Mouse (Mus musculus): ENCODE results near the gene Tbl1xr1.

Gene Tbl1xr1

DNA sequence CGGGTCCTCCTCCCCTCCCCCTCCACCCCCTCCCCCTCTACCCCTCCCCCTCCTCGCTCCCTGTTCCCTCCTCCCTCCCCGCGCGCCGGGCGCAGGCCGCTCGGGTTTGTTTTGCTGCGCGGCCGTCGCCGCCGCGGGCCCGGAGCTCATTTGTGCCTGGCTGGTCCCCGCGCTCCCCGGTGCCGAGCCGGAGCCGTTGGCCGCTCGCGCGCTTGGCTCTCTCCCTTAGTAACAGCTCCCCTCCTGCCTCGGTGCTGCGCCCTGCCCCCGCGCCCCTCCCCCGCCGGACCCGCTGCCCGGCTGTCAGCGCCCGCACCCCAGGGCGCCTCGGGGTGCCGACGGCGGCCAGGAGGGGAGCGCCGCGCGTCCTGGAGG is at the start of gene Tbl1xr1:
Gene Tbl1xr1 (plus strand): TSS at position 92 of the 375 bp plus-strand sequence.
- peak; percentile 96 for DNase-seq

DNA sequence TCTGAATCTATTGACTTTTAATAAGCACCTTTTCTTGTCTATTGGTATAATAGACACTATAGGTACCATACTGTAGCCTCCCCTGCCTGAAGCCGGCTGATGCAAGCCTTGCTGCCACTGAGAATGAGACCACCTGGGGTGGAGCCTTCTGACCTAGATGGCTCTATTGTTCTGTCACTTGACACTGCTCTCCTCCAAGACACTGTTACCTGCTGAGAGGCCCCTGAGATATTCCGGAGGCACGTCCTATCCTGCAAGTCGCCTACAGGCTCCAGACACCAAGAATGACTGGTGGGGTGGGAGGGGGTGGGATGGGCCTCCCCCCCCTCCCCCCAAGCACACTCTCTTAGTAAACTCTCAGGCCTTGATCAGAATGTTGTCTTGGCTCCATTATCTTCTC is 38.4 kb upstream of the Tbl1xr1 start:
- DNase-seq: no peak

DNA sequence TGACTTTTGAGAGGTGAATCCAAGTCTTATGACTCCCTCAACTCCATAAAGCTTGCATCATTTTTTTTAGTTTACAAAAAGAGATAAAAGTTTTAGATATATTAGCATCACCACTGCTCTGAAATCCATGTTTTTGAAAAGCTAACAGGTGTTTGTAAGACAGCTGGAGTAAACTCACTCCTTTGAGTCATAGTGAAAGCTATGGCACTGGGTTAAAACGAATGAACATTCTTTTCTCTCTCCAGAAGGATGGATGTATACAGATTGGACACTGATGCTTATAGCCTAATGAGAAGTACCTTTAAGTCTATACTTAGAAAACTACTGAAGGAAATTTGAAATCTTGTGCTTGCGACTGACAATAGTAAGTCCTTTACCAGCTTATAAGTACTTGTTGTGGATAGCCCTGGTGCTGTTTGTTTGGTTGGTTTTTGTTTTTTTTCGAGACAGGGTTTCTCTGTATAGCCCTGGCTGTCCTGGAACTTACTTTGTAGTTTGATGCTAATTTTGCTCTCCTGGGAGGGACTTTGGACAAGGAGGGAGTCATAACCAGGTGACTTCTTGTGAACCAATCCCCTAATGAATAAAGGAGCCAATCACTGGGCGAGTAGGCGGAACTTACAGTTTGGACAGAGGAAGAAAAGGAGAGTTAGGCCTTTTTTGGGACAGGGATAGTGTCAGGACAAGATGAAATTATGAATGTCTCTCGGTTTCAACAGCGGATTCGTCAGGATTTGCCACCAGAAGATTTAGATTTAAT is 37.2 kb upstream of the Tbl1xr1 start:
- DNase-seq: no peak

DNA sequence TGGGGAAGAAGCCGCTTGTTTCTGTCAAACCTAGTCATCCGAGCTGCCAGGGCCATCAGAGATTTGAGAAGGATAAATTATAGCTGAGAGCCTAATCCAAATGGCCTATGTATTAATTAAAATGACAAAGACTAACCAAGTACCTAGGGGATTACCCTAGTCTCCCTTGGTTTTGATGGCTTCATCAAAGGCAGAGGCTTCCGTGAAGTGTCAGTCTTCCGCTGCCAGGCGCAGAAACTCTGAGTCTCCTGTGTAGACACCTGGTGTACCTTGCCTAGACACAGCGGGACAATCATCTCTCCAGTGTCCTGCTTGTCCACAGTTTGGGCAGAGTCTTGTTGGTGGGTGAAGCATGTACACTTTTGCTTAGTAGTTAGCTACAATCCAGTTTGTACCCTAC is 35.8 kb upstream of the Tbl1xr1 start:
- DNase-seq: no peak

DNA sequence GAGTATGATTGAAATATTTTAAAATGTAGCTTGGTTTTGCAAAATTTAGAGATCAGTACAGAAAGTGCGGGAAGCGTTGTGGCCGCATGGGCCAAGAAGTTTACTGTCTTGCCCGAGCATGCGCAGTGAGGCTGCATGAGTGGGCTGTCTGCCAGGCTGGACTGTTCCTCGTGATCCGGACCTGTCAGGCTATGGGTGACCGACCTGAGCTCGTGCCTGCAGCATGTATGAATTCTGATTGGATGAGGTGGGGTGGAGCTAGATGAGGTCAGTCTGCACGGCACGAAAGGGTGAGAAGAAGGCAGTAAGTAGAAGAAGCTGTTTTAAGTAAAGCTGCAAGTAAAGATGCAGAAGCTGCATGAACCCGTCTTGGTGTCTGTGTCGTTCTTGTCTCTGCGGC is 29.2 kb upstream of the Tbl1xr1 start:
- no peak for DNase-seq

DNA sequence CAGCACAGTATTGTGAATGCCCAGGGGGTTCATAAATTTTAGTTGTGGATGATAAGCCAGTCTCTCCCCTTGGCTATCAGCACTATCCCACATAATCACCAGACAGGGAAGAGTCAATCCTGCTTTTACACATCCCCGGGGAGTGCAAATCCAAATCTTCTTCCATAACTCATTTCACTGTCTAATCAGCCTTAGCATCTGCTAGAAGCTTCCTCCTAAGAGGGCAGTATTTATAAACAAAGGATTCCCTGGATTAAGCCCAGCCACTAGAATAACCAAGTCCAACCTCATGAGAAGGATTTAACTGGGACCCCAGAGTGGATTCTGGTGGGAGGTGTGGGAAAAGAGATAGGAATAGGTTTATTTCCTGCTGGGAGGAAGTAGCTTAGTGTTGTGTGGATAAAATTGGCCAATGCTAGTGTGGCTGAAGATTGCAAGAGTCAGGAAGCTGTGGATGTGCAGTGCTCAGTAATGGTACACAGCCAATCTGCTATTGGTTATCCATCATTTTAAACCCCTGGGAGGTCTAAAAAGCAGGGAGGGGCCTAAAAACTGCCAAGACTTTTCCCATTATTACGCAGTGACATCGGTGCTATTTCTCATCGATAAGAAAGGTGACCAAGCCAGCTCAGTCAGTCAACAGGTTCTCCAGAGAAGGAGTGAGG is 19.7 kb upstream of the Tbl1xr1 start:
- no peak for DNase-seq

DNA sequence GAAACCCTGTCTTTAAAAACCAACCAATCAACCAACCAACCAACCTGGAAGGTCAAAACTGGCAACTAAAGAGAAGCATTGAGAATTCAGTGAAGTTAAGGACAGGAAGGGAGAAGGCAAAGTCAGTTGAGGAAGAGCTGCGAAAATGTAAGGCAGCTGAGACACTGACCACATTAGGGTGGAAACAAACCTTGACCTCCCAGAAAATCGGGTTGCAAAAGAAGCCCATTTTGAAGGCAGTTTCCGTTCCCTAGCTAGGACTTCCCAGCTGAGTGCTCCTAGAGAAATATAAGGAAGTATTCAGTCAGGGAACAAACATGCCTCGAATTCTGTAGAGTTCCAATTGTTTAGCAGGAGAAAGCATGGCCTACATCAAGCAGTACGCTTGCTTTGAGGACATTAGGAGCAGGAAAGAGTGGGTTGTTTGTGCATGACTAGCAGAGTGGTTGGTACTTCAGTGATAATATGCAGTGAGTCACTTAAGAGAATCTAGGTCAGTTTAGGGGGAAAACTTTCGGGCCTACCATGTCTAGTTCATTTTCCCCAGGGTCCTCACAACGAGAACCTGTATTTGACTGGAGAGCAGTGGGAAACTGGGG is 18.1 kb upstream of the Tbl1xr1 start:
- DNase-seq: no peak

DNA sequence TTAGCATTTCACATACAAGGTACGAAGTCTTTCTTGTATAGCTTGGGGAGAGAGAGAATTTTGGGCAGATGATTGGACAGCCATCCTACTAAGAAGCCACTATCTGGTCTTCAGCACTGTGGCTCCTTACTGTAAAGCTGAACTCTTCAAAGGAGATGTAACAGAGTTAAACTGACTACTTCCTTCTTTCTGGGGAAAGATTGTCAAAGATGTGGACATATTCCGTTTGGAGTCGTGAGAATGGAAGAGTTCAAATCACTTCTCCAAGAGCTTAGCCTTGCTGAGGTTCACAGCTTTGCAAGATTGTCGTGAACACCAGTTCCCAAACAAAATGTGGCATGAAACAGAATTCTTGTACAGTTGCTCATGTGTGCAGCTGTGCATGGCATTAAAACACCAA is 15.3 kb upstream of the Tbl1xr1 start:
- DNase-seq: no peak

DNA sequence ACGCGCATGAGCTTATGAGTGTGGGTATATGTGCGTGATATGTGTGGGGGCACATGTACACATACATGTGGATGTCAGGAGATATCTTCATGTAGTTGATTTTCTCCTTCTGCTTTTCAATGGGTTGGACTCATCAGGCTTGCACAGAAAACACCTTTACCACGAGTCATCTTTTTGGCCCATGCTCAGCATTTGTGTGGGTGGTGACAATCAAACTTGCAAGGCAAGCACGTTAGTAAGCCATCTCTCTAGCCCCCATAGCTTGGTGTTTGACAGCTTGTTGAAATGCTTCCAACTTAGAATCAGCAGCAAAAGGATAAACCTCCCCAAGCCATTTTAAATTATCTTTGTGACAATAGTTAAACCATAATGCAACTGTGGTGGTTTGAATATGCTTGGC is 7.8 kb upstream of the Tbl1xr1 start:
- no peak for DNase-seq

DNA sequence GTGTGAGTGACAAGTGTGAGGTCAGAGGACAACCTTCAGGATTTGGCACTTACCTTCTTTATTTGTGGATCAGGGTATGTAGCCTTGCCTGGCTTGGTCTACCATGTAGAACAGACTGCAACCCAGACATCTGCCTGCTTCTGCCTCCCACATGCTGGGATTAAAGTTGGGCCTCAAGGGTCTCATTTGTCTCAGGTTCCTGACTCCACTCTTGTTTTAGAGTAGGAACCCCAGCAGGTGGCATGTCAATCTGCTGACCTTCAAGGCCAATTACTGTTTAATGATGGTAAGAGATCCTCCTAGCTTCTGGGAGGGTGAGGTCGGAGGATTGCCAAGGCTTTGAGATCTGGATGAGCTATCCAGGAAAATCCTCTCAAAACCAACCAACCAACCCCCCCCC is 2.5 kb upstream of the Tbl1xr1 start:
- DNase-seq: no peak

DNA sequence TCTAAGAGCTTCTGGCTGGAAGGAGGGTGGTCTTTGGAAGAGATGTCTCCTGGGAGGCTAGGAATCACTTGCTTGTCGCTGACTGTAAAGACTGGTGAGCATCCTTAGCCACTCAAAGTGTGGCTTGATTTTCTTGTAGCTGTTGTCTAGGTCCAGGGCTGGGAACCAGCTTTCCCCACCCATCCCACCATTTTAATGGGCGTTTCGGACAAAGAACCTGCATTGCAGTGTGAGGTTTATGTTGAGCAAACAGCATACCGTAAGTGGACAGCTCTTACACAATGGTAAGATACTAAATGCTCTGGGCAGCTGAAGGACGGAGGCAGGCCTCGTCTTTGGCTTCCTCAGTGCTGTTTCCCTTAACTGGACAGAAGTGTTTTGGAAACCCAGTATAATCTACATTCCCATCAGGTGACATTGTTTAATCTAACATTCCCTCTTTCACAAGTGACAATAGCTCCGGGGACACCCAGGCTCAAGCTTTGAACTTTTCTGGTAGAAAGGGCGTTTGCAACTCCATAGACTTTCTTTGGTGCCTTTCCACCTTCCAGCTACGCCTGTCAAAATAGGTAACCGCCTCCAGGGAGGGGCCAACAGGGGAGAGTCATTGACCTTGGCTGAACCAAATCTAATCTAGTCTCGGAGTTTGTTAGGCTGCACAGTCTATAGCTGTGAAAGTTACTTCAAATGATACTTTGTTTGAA is 1.7 kb upstream of the Tbl1xr1 start:
- DNase-seq: no peak

DNA sequence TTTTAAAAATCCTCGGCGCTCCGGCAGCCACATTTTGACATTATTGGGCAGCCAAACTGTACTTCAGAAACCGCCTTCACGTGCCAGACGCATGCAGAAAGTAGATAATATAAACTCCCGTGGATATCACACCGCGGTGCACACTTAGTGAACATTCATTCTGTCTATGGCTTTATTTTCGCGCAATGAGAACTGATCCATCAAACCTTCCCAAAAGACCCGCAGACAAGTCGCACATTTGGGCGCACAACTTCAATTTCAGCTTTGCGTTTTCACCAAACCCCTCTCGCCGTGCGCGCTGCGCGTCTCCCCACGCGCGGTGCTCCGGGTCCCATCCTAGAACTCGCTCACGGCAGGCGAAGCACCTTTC is 950 bp upstream of the Tbl1xr1 start:
- DNase-seq: no peak

DNA sequence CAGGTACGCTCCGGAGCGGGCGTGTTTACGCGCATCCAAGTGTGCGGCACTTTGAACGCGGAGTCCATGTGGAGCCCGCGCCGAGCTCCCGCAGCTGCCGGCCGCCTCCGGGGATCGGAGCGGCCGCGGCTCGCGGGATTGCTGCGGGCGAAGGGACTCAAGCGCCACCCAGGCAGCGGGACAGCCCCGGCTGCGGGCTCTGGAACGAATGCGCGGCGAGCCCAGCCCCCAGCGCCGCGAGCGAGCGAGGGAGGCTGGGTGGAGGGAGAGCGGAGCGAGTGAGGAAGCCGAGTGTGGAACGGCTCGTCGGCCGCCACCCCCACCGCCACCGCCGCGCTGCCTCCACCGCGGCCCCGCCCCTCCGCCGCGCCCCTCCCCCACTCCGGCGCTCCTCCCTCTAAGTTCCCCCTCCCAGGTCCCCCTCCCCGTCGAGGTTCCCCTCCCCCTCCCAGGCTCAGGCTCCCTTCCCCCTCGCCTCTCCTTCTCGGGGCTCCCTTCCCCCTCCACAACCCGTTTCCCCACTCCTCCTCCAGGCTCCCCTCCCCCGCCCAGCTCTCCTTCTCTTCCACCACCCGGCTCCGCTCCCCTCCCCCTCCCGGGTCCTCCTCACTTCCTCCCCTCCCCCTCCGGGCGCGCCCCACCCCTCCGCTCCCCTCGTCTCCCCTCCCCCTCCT is 428 bp upstream of the Tbl1xr1 start:
- DNase-seq: peak; percentile 78

DNA sequence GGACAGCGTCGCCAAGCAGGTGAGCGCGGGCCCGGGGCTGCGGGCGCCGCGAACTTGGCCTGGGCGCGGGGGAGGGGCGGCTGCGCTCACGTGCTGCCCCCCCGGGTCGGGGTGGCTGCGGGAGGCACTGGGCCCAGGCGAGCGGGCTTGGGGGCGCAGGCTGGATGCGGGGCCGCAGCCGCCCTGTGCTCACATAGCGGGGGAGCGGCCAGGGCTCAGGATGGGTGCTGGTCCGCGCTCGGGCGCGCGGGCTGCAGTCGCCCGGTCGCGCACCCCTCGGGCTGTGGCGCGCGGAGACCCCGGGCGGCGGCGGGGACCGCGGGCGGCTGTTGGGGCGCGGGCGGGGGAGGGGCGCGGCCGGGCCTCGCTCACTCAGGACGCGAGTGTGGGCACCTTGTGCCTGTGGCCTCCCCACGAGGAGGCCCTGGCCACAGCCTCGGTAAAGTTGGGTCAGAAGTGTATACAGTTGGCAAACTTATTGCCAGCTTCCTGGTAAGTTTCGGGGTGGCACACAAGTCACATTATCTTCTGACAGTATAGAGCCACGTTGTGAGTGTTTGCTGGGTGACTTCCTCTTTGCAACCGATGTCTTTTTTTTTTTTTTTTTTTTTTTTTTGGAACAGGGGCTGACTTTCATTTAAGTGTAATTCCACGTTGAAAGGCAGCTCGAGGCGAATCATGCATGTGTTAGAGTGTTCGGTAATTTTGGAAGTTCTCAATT is 644 bp downstream of the Tbl1xr1 start:
- no peak for DNase-seq

DNA sequence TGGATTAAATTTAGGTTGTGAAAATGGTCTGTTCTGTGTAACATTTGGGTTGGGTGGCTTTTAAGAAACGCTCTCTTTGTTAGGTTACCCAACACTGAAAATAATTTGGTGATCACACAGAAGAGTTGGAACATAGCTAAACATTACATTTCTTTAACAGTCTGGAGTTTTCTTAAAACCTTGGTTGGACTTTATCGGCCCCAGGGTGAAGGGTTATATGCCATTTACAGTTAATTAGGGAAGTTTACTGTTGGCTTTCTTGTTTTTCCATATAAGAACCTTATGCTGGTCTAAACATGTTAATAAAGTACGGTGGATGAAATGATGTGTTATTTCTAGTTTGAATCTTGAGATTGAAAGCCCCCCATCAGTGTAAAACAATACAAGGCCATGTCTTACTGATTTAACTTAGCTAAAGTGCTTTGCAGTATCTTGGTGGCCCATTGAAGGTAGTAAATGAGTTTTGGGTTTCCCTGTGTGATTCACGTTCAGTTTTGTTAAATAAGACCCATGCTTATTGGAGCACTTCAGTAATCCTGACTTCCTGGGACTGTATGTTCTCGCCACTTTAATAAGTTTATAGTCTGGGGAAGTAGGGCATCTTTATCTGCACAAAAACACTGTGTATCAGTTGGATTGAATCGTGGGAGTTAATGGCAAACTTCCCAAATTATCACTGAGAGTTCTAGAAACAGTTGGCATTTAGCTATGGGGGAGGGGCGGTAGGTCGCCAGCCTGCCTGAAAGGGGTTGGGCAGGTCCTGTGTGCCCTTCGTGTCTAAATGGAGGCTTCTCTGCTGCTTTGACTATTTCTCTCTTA is 1.4 kb downstream of the Tbl1xr1 start:
- peak; percentile 44 for DNase-seq

DNA sequence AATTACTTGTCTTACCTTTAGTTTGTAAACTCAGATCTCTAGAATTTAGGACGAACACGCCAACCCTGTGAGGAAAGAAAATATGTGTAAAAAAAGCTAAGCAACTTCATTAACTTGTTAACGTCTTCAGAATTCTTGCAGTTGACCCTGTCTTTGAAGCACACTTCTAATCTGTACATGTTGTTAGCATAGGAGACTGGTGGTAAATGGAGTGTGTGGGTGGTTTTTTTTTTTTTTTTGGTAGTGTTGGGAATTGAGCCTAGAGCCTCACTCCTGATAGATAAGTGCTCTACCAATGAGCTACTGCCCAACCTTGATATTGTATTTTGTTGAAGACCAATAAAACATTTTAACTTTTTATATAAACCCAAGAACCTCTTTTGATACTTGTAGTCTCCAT is 2.1 kb downstream of the Tbl1xr1 start:
- no peak for DNase-seq

DNA sequence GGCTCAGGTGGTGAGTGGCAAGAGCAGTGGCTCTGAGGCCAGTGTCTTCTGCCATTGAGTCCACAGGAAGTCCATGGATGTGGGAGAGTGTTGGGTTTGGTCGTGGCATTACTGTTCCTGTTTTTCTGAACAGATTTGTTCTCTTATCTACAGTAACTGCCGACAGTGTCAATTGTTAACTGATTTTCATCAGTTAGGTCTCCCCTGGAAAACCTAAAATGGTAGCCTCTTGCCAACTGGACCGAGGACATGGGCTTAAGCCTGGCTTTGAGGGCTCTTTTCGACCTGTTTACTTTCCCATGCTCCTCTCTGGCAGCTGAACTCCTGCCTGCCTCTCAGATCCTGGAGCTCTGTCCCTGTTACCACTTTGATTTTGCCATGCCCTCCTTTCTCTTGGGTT is 5.4 kb downstream of the Tbl1xr1 start:
- no peak for DNase-seq

DNA sequence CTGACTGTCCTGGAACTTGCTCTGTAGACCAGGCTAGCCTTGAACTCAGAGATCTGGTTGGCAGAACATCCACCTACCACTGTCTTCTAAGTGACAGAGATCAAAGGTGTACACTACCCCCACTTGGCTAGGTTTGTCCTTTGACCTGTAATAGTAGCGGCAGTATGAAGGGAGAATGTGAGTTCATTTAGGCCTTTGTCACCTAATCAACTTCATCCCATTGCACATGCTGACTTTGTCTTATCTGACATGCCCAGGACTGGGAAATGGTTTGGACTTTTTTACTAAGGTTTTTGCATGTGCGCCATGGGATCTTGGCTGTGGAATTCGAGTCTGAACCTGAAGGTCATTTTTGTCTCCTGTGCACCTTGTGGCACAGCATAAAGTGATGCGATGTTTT is 6.4 kb downstream of the Tbl1xr1 start:
- no peak for DNase-seq

DNA sequence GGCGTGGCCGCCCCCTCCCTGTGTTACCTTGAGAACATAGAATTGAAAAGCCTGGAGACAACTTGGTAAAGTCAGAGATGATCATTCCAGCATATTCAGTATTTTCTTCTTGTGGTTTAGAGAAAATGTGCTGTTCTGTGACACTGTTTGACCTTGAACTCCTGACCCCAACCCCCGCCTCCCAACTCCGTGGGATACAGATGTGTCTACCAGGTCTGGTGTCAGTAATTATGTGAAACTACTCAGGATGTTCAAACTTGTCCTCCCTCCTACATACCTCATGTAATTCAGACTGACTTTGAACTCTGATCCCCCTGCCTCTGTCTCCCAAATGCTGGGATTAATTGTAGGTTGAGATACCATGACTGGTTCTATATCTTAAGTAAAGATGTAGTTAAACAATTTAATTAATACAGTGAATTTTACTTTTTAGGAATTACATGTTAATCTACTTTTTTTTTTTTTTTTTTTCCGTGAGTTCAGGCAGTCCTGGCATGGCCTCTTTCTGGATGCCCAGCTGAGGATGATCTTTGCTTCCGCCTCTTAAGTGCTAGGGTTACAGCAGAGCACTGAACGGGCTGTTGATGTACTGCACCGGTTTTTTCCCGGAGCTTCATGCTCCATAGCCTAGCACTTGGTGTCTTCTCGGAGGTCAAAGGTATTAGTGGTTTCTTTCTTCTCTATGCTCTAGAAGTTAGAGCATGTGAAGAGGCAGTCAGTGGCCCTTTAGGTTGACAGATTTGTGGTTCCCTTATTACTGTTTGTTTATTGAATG is 8.0 kb downstream of the Tbl1xr1 start:
- DNase-seq: no peak

DNA sequence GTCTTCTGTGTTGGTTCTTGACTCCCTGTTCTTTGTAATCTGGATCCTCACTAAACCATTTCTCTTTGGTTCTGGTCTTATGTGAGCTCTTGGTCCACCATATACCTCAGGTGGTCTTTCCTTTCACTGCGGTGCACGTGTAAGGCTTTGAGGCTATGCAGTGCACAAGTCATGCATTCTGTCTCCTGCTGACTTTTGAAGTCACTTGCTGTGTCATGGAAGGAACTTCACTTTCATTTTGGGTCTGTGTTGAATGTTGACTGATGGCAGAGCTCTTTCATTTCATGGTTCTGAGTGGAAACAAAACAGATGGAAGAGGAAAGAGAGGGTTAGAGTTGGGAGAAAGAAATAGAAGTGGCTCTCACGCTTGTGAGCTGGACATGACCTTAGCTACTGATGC is 13.4 kb downstream of the Tbl1xr1 start:
- no peak for DNase-seq
